Comparison of ENCODE assay signal across 8 mouse cellular contexts in the genomic region with DNA sequence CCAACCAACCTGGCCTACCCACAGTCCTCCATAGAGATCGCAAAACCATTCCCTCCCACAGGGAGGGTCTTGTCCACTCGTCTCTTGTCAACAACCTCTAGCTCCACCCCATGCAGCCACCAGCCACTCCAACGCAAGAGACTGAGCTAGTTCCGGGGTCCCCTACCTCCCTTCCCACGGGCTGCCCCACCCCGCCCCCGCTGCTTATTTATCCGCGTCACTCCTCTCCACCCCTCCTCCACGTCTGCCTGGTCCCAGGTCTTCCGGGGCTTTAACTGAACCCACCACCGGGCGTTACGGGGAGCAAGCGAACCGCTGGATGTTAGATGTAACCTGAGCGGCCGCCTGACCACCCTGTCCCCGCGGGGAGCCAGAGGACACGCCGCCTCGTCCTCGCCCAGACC. TPM values are rescaled to one million over a fixed set of nuclear protein-coding genes. Genes with fewer than 3 reads are reported as not detected.
A peak's percentile ranks its signal among the peaks of the same experiment; 100 is the strongest.
DNase-seq lines count a peak whose midpoint lies in the region; ATAC-seq and TF ChIP-seq lines count a peak whose summit lies in the region.

No protein-coding gene starts in this region.

- no peaks in the 10 kb centered on the region for H3K27me3 ChIP-seq in Patski
- no peaks in the 10 kb centered on the region for H3K27me3 ChIP-seq in hindbrain, embryonic 11.5 days (ENCODE audit: control insufficient read depth, insufficient read depth, low read length)

- TF ChIP-seq CTCF in Patski (IDR thresholded peaks at IDR 0.05), result no peak

- no peaks in the 10 kb centered on the region for H3K9me3 ChIP-seq in hindbrain, embryonic 11.5 days (ENCODE audit: control insufficient read depth, low read length)

- DNase-seq in Patski (ENCODE audit: low read depth, low spot score), result no peak
- DNase-seq in cerebellum, adult 9-11 months, result peak; percentile 97
- peak; percentile 79 to 85 for DNase-seq in frontal cortex, adult 2 months (ENCODE audit: extremely low spot score in 1 of 2, low spot score in 1 of 2)
- DNase-seq in hindbrain, embryonic 11.5 days (ENCODE audit: low spot score), result peak; percentile 90
- DNase-seq in layer of hippocampus, postnatal 25 days (ENCODE audit: extremely low spot score in 1 of 2, low spot score in 1 of 2), result peak; percentile 67 to 76
- peak; percentile 93 for DNase-seq in lung, postnatal 14 days
- peak; percentile 89 for DNase-seq in ovary, postnatal 36 days (ENCODE audit: low spot score)
- peak; percentile 95 for DNase-seq in thymus, postnatal 14 days

- peak overlapping the region; percentile 91 for H3K4me3 ChIP-seq in hindbrain, embryonic 11.5 days (ENCODE audit: low read depth, low read length)

- H3K9ac ChIP-seq in hindbrain, embryonic 11.5 days (ENCODE audit: low read depth, low read length), result peak overlapping the region; percentile 92

- CTCF ChIA-PET in Patski (lab: Charles Lee), result interaction anchor here (1.5 kb wide), 1 partner anchor 9 kb away, joined by 5 read pairs; no protein-coding TSS in a partner anchor

- under 1% methylated on average over 24 of the region's 24 CpGs for WGBS in hindbrain, embryonic 11.5 days

- in situ Hi-C loops in Patski (cut with MboI; ENCODE audit: low pct_unique_long_range_greater_than_20kb), result no loop called here

- H3K36me3 ChIP-seq in hindbrain, embryonic 11.5 days (ENCODE audit: control insufficient read depth, insufficient read depth, low read length), result peaks cover 9% of the 10 kb centered on the region

- POLR2A ChIA-PET in Patski (lab: Charles Lee), result interaction anchor here (0.9 to 4.8 kb wide), 7 partner anchors 8 to 167 kb away, joined by 3 to 60 read pairs (median 3); no protein-coding TSS in a partner anchor

- no peaks in the 10 kb centered on the region for H3K4me1 ChIP-seq in hindbrain, embryonic 11.5 days (replicated peaks; ENCODE audit: control insufficient read depth, insufficient read depth, low read length)

- peak; percentile 61 for ATAC-seq in Patski
- peak; percentile 94 for ATAC-seq in hindbrain, embryonic 11.5 days (ENCODE audit: low FRiP score)

- H3K4me2 ChIP-seq in hindbrain, embryonic 11.5 days (replicated peaks; ENCODE audit: low read depth, low read length), result peak overlapping the region; percentile 56

- H3K27ac ChIP-seq in hindbrain, embryonic 11.5 days (ENCODE audit: low read depth, low read length), result peak overlapping the region; percentile 96

RNA-seq across cellular contexts. Expression of gene Sqstm1, which starts 0.5 kb away (rescaled TPM):
- polyA plus RNA-seq in Patski (2021), result 530 TPM
- polyA plus RNA-seq in frontal cortex, adult 2 months (2012; rRNA removed), result 334 and 368 TPM in 2 replicates
- polyA plus RNA-seq in hindbrain, embryonic 11.5 days (2014; fragmentation: Nextera tagmentation; extraction: Ambion mirVana), result 165 and 188 TPM in 2 replicates
- 100 to 1,000 TPM; 421 to 453 TPM for total RNA-seq in layer of hippocampus, postnatal 25 days (2021)

RNA-seq across cellular contexts. Expression of gene Mgat4b, which starts 0.6 kb away (rescaled TPM):
- 200 TPM for polyA plus RNA-seq in Patski (2021)
- polyA plus RNA-seq in frontal cortex, adult 2 months (2012; rRNA removed), result 57.7 and 59.8 TPM in 2 replicates
- 17.9 and 19.6 TPM in 2 replicates for polyA plus RNA-seq in hindbrain, embryonic 11.5 days (2014; fragmentation: Nextera tagmentation; extraction: Ambion mirVana)
- total RNA-seq in layer of hippocampus, postnatal 25 days (2021), result 100 to 1,000 TPM; 108 to 113 TPM

RNA-seq across cellular contexts. Expression of gene Ltc4s, which starts 28.3 kb away (rescaled TPM):
- polyA plus RNA-seq in Patski (2021), result not detected
- 25.2 and 27.1 TPM in 2 replicates for polyA plus RNA-seq in frontal cortex, adult 2 months (2012; rRNA removed)
- polyA plus RNA-seq in hindbrain, embryonic 11.5 days (2014; fragmentation: Nextera tagmentation; extraction: Ambion mirVana), result 0.94 and 1.3 TPM in 2 replicates
- total RNA-seq in layer of hippocampus, postnatal 25 days (2021), result 10 to 100 TPM in 1 of 2 experiments, 1 to 10 TPM in 1; 8.8 to 11.2 TPM

RNA-seq across cellular contexts. Expression of gene Mrnip, which starts 35.9 kb away (rescaled TPM):
- polyA plus RNA-seq in Patski (2021), result 5.9 TPM
- polyA plus RNA-seq in frontal cortex, adult 2 months (2012; rRNA removed), result 23.7 and 25.1 TPM in 2 replicates
- 21.9 and 22.4 TPM in 2 replicates for polyA plus RNA-seq in hindbrain, embryonic 11.5 days (2014; fragmentation: Nextera tagmentation; extraction: Ambion mirVana)
- 10 to 100 TPM; 15.1 to 16.2 TPM for total RNA-seq in layer of hippocampus, postnatal 25 days (2021)

Comparison
In these comparisons a context has a peak if more than half of its experiments do, and no peak if none do; other contexts are left out.
1. RNA of gene Ltc4s, which starts 28.3 kb away (polyA plus RNA-seq): 25.2 to 27.1 TPM in frontal cortex, adult 2 months; 0.94 to 1.3 TPM in hindbrain, embryonic 11.5 days and not detected in Patski (single experiment); every median in the first group is over 10 times any median in the second.